In the genomic region with DNA sequence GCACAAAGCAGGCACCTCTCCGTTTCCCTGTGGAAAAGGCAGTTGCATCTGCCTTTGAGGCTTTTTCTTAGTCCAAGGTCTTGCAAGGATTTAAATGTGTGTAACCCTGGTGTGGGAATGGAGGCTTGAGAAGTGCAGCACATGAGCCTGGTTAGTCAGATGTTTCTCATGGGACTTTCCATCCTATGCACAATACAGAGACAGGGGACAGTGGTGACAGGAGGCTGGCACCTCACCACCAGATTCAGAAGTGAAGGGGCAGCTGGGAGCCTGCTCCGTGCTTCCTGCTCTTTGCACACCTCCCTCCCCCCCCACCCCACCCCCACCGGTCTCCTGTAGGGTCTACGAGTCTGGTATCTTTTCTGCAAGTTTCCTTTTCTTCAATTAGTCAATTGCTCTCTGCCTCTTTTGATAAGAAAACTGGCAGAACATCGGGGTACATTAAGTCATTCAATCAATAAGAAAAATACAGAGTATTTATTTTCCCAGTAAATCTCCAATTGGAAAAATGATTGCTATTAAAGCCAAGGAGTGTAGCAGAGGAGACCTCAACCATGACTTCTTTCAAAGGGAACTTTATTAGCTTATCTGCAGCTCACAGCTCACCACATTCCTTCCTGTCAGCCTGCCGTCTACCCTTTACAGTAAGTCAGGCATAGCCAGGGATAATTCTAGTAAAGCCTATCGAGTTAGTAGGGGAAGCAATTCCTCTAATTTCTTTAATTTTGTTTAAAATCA, we compare ENCODE assay signal across 11 mouse cellular contexts.
DNase-seq lines count a peak whose midpoint lies in the region; ATAC-seq and TF ChIP-seq lines count a peak whose summit lies in the region.
"Had no signal": no experiment of that assay in that cellular context is flagged by ENCODE, and none has a peak within 500 bp of the region (broad histone marks: within the 10 kb centered on the region; RNA-seq: fewer than 3 reads in every experiment).

No protein-coding gene starts in this region.

- no peak overlapping the region for H3K27ac ChIP-seq in hindbrain, embryonic 12.5 days
- no peak overlapping the region for H3K27ac ChIP-seq in hindbrain, embryonic 10.5 days
- peak overlapping the region; percentile 27 for H3K27ac ChIP-seq in heart, adult 2 months
- no peak overlapping the region for H3K27ac ChIP-seq in stomach, postnatal 0 days (replicated peaks)
- H3K27ac ChIP-seq: layer of hippocampus, adult 2 months; lung, embryonic 15.5 days had no signal

- no peaks in the 10 kb centered on the region for H3K9me3 ChIP-seq in hindbrain, embryonic 12.5 days (replicated peaks)
- H3K9me3 ChIP-seq in hindbrain, embryonic 10.5 days: no peaks in the 10 kb centered on the region
- H3K9me3 ChIP-seq in stomach, postnatal 0 days (ENCODE audit: control insufficient read depth, low read length): no peaks in the 10 kb centered on the region
- H3K9me3 ChIP-seq: lung, embryonic 15.5 days had no signal

- WGBS in hindbrain, embryonic 12.5 days: 53% methylated on average over 7 of the region's 7 CpGs
- WGBS in hindbrain, embryonic 10.5 days: 65% methylated on average over 7 of the region's 7 CpGs
- 14% methylated on average over 7 of the region's 7 CpGs for WGBS in heart, adult 2 months
- WGBS in stomach, postnatal 0 days: 42% methylated on average over 7 of the region's 7 CpGs

- H3K79me2 ChIP-seq in heart, adult 2 months (replicated peaks; ENCODE audit: control insufficient read depth, insufficient read depth, low read length): no peaks in the 10 kb centered on the region

- no peaks in the 10 kb centered on the region for H3K27me3 ChIP-seq in hindbrain, embryonic 12.5 days
- no peaks in the 10 kb centered on the region for H3K27me3 ChIP-seq in hindbrain, embryonic 10.5 days (ENCODE audit: insufficient read depth, poor library complexity, severe bottlenecking)
- no peaks in the 10 kb centered on the region for H3K27me3 ChIP-seq in heart, adult 2 months (ENCODE audit: control insufficient read depth, insufficient read depth, low read length)
- no peaks in the 10 kb centered on the region for H3K27me3 ChIP-seq in stomach, postnatal 0 days (ENCODE audit: control insufficient read depth, insufficient read depth, low read length)
- H3K27me3 ChIP-seq: lung, embryonic 15.5 days had no signal

- H3K4me1 ChIP-seq in hindbrain, embryonic 12.5 days: no peaks in the 10 kb centered on the region
- no peaks in the 10 kb centered on the region; the same call in none of the 2 replicates for H3K4me1 ChIP-seq in hindbrain, embryonic 10.5 days (replicated peaks)
- H3K4me1 ChIP-seq in heart, adult 2 months (ENCODE audit: control insufficient read depth, insufficient read depth, low read length): peaks cover 16% of the 10 kb centered on the region
- no peaks in the 10 kb centered on the region for H3K4me1 ChIP-seq in stomach, postnatal 0 days (replicated peaks; ENCODE audit: control insufficient read depth, insufficient read depth)

- H3K9ac ChIP-seq in hindbrain, embryonic 12.5 days: no peak overlapping the region
- no peak overlapping the region for H3K9ac ChIP-seq in heart, adult 2 months (ENCODE audit: low read depth, low read length)
- H3K9ac ChIP-seq in stomach, postnatal 0 days (ENCODE audit: low read length): no peak overlapping the region
- H3K9ac ChIP-seq: lung, embryonic 15.5 days had no signal

- ATAC-seq in hindbrain, embryonic 12.5 days (ENCODE audit: low FRiP score): 0 out of 2 replicates have a peak, but pooled peaks have one; percentile 9
- ATAC-seq in stomach, postnatal 0 days (ENCODE audit: low FRiP score, low TSS enrichment): no peak

- no peaks in the 10 kb centered on the region for H3K36me3 ChIP-seq in hindbrain, embryonic 12.5 days
- no peaks in the 10 kb centered on the region for H3K36me3 ChIP-seq in hindbrain, embryonic 10.5 days
- H3K36me3 ChIP-seq in heart, adult 2 months (ENCODE audit: control insufficient read depth, insufficient read depth, low read length): peaks cover 4% of the 10 kb centered on the region; the same call in 1 of the 2 replicates
- no peaks in the 10 kb centered on the region for H3K36me3 ChIP-seq in stomach, postnatal 0 days (ENCODE audit: control insufficient read depth, insufficient read depth, low read length)
- H3K36me3 ChIP-seq: lung, embryonic 15.5 days had no signal

- intact Hi-C loops in heart, adult 2 months (cut with DNase I): loop anchor here (5.0 kb wide), 2 partner anchors 52 to 68 kb away; a partner anchor contains a TSS

- H3K4me2 ChIP-seq in hindbrain, embryonic 12.5 days (replicated peaks): no peak overlapping the region
- no peak overlapping the region for H3K4me2 ChIP-seq in stomach, postnatal 0 days (replicated peaks; ENCODE audit: low read depth)
- H3K4me2 ChIP-seq: lung, embryonic 15.5 days had no signal

- no peak overlapping the region for H3K4me3 ChIP-seq in hindbrain, embryonic 12.5 days
- H3K4me3 ChIP-seq in hindbrain, embryonic 10.5 days: no peak overlapping the region
- no peak overlapping the region for H3K4me3 ChIP-seq in heart, adult 2 months
- no peak overlapping the region for H3K4me3 ChIP-seq in stomach, postnatal 0 days (ENCODE audit: low read depth, low read length)
- H3K4me3 ChIP-seq: layer of hippocampus, adult 2 months; lung, embryonic 15.5 days had no signal

- no peak for DNase-seq in hindbrain, embryonic 10.5 days (ENCODE audit: low spot score)
- DNase-seq in A20 (ENCODE audit: low read depth, low spot score): peak; percentile 76
- DNase-seq in heart, adult 2 months: peak; percentile 46 to 63
- DNase-seq in induced T-regulatory cell, adult 2 months (ENCODE audit: low read depth): peak; percentile 75
- no peak for DNase-seq in gastrocnemius, adult 8-10 months (ENCODE audit: low spot score in 2 of 2)
- no peak for DNase-seq in stomach, postnatal 0 days (ENCODE audit: low spot score)
- DNase-seq in adrenal gland, postnatal 36 days: no peak
- DNase-seq: cerebellum, adult 8-10 months had no signal

- no peak for TF ChIP-seq POLR2A in heart, adult 2 months (IDR thresholded peaks at IDR 0.05; ENCODE audit: insufficient read depth, low read depth, low read length)

- TF ChIP-seq CTCF in heart, adult 2 months (IDR thresholded peaks at IDR 0.05): no peak
- TF ChIP-seq CTCF in stomach, postnatal 0 days (IDR thresholded peaks at IDR 0.05; ENCODE audit: low read depth): no peak

- TF ChIP-seq EP300 in heart, adult 2 months (IDR thresholded peaks at IDR 0.05; ENCODE audit: insufficient read depth, low read depth, low read length): peak; percentile 67; the same call in 1 of the 2 replicates
- TF ChIP-seq EP300 in stomach, postnatal 0 days (optimal IDR thresholded peaks at IDR 0.05): no peak

Comparison
In these comparisons a context has a peak if more than half of its experiments do, and no peak if none do; other contexts are left out.
1. DNase-seq: peak in A20 (single experiment), heart, adult 2 months (2 of 2) and induced T-regulatory cell, adult 2 months (single experiment); none in hindbrain, embryonic 10.5 days (single experiment), gastrocnemius, adult 8-10 months (0 of 2), stomach, postnatal 0 days (single experiment) and adrenal gland, postnatal 36 days (0 of 2).